Mouse (Mus musculus) cerebellum, adult 2 months (tissue): ENCODE measurements around the gene Leo1.
A peak's percentile ranks its signal among the peaks of the same experiment; 100 is the strongest.

Experiments
- CTCF ChIP-seq: fragments of 200-500 bp; IDR thresholded peaks from 2 replicates; pipeline ENCODE4 v1.5.1; 2011; ENCODE audit warnings: low read depth, mild to moderate bottlenecking, control low read depth, low read length, moderate library complexity, borderline replicate concordance; ENCODE audit not compliant: insufficient read depth
- POLR2A ChIP-seq: fragments of 200-500 bp; IDR thresholded peaks from 2 replicates; pipeline ENCODE4 v1.6.1; 2011; ENCODE audit warnings: low read length, control low read depth, borderline replicate concordance; ENCODE audit not compliant: insufficient read depth

DNA sequence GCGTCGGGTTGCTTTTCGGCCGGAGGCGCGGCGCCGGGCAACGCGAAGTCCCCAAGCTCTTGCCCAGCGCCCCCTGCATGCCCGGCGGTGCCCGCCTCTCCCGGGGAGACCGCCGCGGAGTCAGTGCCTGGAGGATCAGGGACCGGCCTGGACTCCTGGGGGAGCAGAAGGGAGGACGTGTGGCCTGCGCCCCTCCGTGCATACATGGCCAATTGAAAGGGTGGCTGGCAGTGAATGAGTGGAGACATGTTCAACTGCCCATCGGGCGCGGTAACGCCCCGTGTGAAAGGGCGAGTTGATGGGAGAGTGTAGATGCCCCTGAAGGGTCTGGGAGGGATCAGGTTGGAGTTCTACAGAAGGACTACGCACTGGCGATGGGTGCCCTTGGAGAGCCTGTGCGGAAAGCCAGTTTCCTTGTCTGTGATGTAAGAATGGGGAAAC is 387 bp downstream of the Leo1 start:
- TF ChIP-seq CTCF, result no peak
- 0 out of 2 replicates have a peak, but pooled peaks have one; percentile 5 for TF ChIP-seq POLR2A
